Mouse (Mus musculus): ENCODE results near the gene Blnk.

- no peak for TF ChIP-seq CTCF (IDR thresholded peaks at IDR 0.05; ENCODE audit: control insufficient read depth, insufficient read depth, insufficient replicate concordance, low read depth, low read length)
- no peak for TF ChIP-seq POLR2A (IDR thresholded peaks at IDR 0.05; ENCODE audit: control insufficient read depth, low read depth, low read length)
These were observed 112.6 kb downstream of the Blnk start for GRCm38 (mm10) chr19:40881700-40882099.
